8 mouse cellular contexts compared by ENCODE assay signal in the genomic region with DNA sequence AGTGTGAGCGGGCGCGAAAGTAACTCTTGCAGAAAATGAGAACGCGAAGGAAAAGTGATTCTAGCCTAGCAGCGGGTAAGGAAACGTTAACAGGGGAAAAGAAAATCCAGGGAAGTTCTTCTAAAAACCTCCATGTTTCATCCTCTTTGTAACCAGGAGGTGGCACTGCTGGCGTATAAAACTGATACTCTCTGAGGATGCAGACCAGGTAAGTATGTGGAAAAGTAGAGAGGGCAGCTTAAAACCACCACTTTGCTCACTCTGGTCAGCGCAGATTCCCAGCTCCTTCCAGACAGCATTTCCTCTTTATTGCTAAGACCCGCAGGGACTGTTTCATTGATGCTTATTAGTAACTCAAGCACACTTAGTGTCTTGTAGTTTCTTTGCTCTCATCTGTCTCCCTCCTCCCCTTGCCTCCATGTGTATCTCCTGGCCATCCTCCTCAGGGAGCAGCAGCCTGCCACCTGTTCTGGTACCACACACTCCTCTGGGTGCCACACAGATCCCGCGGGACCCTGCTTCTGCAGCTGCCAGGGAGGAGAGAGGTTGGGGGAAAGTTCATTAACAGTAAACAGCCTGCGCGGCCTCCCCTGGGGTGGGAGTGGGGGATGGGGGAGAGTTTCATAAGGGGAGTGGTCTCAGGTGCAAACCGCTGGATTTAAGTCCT. TPM values are rescaled to one million over a fixed set of nuclear protein-coding genes. Genes with fewer than 3 reads are reported as not detected.
A peak's percentile ranks its signal among the peaks of the same experiment; 100 is the strongest.
DNase-seq lines count a peak whose midpoint lies in the region; ATAC-seq and TF ChIP-seq lines count a peak whose summit lies in the region.

No protein-coding gene starts in this region.

- H3K36me3 ChIP-seq in lung, embryonic 14.5 days (ENCODE audit: insufficient read depth) = no peaks in the 10 kb centered on the region

- intact Hi-C loops in gastrocnemius, adult 2 months (cut with DNase I) = loop anchor here (2.0 to 5.0 kb wide), 3 partner anchors 191 to 563 kb away; no protein-coding TSS in a partner anchor
- intact Hi-C loops in gastrocnemius, postnatal 14 days (cut with DNase I; ENCODE audit: low total_unique reads) = loop anchor here (5.0 kb wide), 1 partner anchor 193 kb away; no protein-coding TSS in a partner anchor

- no peaks in the 10 kb centered on the region for H3K27me3 ChIP-seq in lung, embryonic 14.5 days (ENCODE audit: insufficient read depth, low read length)

- peak; percentile 66 for TF ChIP-seq CTCF in gastrocnemius, adult 2 months (IDR thresholded peaks at IDR 0.05)
- TF ChIP-seq CTCF in lung, embryonic 14.5 days (IDR thresholded peaks at IDR 0.05; ENCODE audit: low read depth) = peak; percentile 66

- no peak overlapping the region for H3K9ac ChIP-seq in lung, embryonic 14.5 days

- peak; percentile 92 for ATAC-seq in frontal cortex, adult (ENCODE audit: low TSS enrichment)
- peak; percentile 76; the same call in 1 of the 2 replicates for ATAC-seq in lung, embryonic 14.5 days (ENCODE audit: insufficient read depth)

- H3K4me2 ChIP-seq in lung, embryonic 14.5 days = no peak overlapping the region; the same call in 1 of the 2 replicates

- DNase-seq in gastrocnemius, adult 2 months = peak; percentile 35
- DNase-seq in gastrocnemius, postnatal 14 days = no peak
- DNase-seq in adrenal gland, postnatal 36 days = peak; percentile 8 to 39
- DNase-seq in kidney, postnatal 14 days = peak; percentile 52
- peak; percentile 70 for DNase-seq in lung, embryonic 14.5 days
- DNase-seq in right cerebral cortex, adult 18-20 months = peak; percentile 39
- DNase-seq in ovary, postnatal 10 days (ENCODE audit: low spot score) = no peak

- no peaks in the 10 kb centered on the region for H3K4me1 ChIP-seq in lung, embryonic 14.5 days (ENCODE audit: insufficient read depth)

- 16% methylated on average over 15 of the region's 15 CpGs for WGBS in lung, embryonic 14.5 days

- H3K27ac ChIP-seq in gastrocnemius, adult 2 months = no peak overlapping the region
- H3K27ac ChIP-seq in lung, embryonic 14.5 days (ENCODE audit: low read depth) = no peak overlapping the region

- H3K9me3 ChIP-seq in lung, embryonic 14.5 days (ENCODE audit: low read depth, low read length) = no peaks in the 10 kb centered on the region

- no peak overlapping the region for H3K4me3 ChIP-seq in gastrocnemius, adult 2 months
- H3K4me3 ChIP-seq in lung, embryonic 14.5 days (ENCODE audit: low read depth, low read length) = no peak overlapping the region

RNA-seq across cellular contexts. Expression of a gene that starts 37.8 kb away (rescaled TPM):
- under 1 TPM; 0.51 to 0.78 TPM for total RNA-seq in gastrocnemius, adult 2 months (2021)
- total RNA-seq in gastrocnemius, postnatal 14 days (2021) = under 1 TPM; 0.31 to 0.45 TPM
- 10 to 100 TPM in 1 of 2 experiments, 1 to 10 TPM in 1; 9.3 to 11.3 TPM for total RNA-seq in adrenal gland, postnatal 36 days (2021)
- polyA plus RNA-seq in lung, embryonic 14.5 days (2014; fragmentation: Nextera tagmentation; extraction: Ambion mirVana) = 8.8 and 9.0 TPM in 2 replicates

Comparison
In these comparisons a context has a peak if more than half of its experiments do, and no peak if none do; other contexts are left out.
1. DNase-seq: peak in gastrocnemius, adult 2 months (single experiment), adrenal gland, postnatal 36 days (2 of 2), kidney, postnatal 14 days (single experiment), lung, embryonic 14.5 days (single experiment) and right cerebral cortex, adult 18-20 months (single experiment); none in gastrocnemius, postnatal 14 days (single experiment) and ovary, postnatal 10 days (single experiment).
2. RNA of a gene that starts 37.8 kb away (total RNA-seq): 9.3 to 11.3 TPM in adrenal gland, postnatal 36 days; 0.51 to 0.78 TPM in gastrocnemius, adult 2 months and 0.31 to 0.45 TPM in gastrocnemius, postnatal 14 days; every median in the first group is over 4 times any median in the second.